Mouse (Mus musculus): Measurements from ENCODE around the gene Ube2v1. TPM values are rescaled to one million over a fixed set of nuclear protein-coding genes. Genes with fewer than 3 reads are reported as not detected.

Gene Ube2v1
- polyA plus RNA-seq, 1 experiment from 2014 or later: 218 TPM

DNA sequence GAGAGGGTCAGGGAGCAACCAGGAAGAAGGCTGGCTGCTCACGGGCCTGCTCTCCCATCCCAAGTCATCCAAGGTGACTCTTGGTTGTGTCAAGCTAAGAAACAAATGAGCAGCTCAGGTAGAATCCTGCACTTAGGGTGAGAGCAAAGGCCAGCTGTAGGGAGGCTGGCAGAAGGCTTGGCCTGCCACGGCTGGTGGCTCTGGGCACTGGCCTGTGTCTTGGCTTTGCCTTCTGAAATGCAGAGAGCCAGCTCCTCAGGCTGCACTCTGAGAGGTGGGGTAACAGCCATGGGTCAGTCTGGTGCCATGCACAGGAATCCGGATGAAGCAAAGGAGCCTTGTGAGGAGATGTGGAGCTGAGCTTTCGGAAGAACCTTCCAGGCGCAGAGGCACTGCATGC is 36.5 kb upstream of the Ube2v1 start:
- Histone ChIP-seq H3K9ac (ENCODE audit: low read length) (no peak overlapping the region), H3K4me3 (ENCODE audit: low read length) (no peak overlapping the region), H3K4me2 (ENCODE audit: low read depth, low read length) (no peak overlapping the region), H3K9me3 (replicated peaks; ENCODE audit: control insufficient read depth, low read length) (no peaks in the 10 kb centered on the region), H3K27ac (ENCODE audit: low read length) (no peak overlapping the region), H3K36me3 (ENCODE audit: control insufficient read depth, insufficient read depth) (no peaks in the 10 kb centered on the region), H3K27me3 (ENCODE audit: control insufficient read depth, insufficient read depth, low read length) (no peaks in the 10 kb centered on the region; the same call in 1 of the 2 replicates), H3K4me1 (ENCODE audit: control insufficient read depth, insufficient read depth, low read length) (peaks cover 3% of the 10 kb centered on the region; the same call in 1 of the 2 replicates)
- WGBS: 83% methylated on average over 5 of the region's 5 CpGs
- ATAC-seq (replicated peaks; ENCODE audit: extremely low read depth, insufficient read depth, low FRiP score): no peak

DNA sequence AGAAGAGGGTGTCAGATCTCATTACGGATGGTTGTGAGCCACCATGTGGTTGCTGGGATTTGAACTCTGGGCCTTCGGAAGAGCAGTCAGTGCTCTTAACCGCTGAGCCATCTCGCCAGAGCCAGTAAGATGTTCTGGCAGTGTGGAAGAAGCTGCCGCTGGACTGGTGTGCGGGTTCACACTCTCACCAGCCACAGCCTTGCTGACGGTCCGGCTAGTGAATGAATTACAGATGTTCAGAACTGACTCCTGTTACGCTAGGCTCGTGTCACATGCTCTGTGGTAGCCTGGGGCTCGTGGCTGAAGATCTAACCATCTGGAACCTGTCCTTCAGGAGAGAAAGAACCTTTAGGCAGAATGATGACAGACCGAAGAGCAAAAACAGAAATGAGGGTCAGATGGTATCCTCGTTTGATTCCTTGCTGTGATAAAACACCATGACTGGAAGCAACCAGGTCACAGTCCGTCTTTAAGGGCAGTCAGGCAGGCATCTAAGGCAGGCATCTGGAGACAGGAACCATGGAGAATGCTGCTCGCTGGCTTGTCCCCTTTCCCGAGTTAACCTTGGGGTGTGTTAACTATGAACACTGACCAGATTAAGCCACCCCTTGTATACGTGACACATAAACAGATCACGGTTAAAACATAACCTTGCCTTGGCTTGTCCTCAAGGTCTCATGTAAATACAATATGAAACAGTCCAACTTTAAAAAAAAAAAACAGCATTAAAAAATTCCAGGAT is 34.2 kb upstream of the Ube2v1 start:
- 82% methylated on average over 18 of the region's 18 CpGs for WGBS

DNA sequence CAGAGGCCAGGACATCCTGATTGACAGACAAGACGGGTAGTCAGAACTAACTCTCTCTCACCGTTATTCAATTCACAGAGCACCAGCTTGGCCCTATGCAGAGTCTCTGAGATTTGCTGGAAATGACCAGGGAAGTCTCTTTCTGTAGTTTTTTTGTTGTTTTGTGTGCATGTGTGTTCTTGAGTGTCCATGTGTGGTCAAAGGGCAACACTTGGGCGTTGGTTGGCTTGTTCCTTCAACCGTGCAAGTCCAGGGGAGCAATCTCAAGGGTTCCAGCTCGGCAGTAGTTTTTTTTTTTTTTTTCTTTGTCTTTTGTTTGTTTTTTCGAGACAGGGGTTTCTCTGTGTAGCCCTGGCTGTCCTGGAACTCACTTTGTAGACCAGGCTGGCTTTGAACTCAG is 30.8 kb upstream of the Ube2v1 start:
- H3K27me3 ChIP-seq (ENCODE audit: control insufficient read depth, insufficient read depth, low read length): no peaks in the 10 kb centered on the region; the same call in 1 of the 2 replicates
- 50% methylated on average over 6 of the region's 6 CpGs for WGBS
- no peaks in the 10 kb centered on the region for H3K9me3 ChIP-seq (replicated peaks; ENCODE audit: control insufficient read depth, low read length)
- H3K27ac ChIP-seq (ENCODE audit: low read length): no peak overlapping the region
- H3K4me3 ChIP-seq (ENCODE audit: low read length): no peak overlapping the region
- H3K9ac ChIP-seq (ENCODE audit: low read length): no peak overlapping the region
- no peaks in the 10 kb centered on the region for H3K36me3 ChIP-seq (ENCODE audit: control insufficient read depth, insufficient read depth)
- H3K4me2 ChIP-seq (ENCODE audit: low read depth, low read length): no peak overlapping the region
- peaks cover 25% of the 10 kb centered on the region for H3K4me1 ChIP-seq (ENCODE audit: control insufficient read depth, insufficient read depth, low read length)
- no peak for ATAC-seq (replicated peaks; ENCODE audit: extremely low read depth, insufficient read depth, low FRiP score)

More for the DNA sequence above, 34.2 kb upstream of the Ube2v1 start:
- Histone ChIP-seq H3K27me3 (ENCODE audit: control insufficient read depth, insufficient read depth, low read length) (no peaks in the 10 kb centered on the region; the same call in 1 of the 2 replicates), H3K9me3 (replicated peaks; ENCODE audit: control insufficient read depth, low read length) (no peaks in the 10 kb centered on the region), H3K4me2 (ENCODE audit: low read depth, low read length) (no peak overlapping the region), H3K27ac (ENCODE audit: low read length) (no peak overlapping the region), H3K4me1 (ENCODE audit: control insufficient read depth, insufficient read depth, low read length) (peaks cover 4% of the 10 kb centered on the region; the same call in 1 of the 2 replicates), H3K36me3 (ENCODE audit: control insufficient read depth, insufficient read depth) (no peaks in the 10 kb centered on the region), H3K4me3 (ENCODE audit: low read length) (no peak overlapping the region), H3K9ac (ENCODE audit: low read length) (no peak overlapping the region)
- ATAC-seq (replicated peaks; ENCODE audit: extremely low read depth, insufficient read depth, low FRiP score): no peak

DNA sequence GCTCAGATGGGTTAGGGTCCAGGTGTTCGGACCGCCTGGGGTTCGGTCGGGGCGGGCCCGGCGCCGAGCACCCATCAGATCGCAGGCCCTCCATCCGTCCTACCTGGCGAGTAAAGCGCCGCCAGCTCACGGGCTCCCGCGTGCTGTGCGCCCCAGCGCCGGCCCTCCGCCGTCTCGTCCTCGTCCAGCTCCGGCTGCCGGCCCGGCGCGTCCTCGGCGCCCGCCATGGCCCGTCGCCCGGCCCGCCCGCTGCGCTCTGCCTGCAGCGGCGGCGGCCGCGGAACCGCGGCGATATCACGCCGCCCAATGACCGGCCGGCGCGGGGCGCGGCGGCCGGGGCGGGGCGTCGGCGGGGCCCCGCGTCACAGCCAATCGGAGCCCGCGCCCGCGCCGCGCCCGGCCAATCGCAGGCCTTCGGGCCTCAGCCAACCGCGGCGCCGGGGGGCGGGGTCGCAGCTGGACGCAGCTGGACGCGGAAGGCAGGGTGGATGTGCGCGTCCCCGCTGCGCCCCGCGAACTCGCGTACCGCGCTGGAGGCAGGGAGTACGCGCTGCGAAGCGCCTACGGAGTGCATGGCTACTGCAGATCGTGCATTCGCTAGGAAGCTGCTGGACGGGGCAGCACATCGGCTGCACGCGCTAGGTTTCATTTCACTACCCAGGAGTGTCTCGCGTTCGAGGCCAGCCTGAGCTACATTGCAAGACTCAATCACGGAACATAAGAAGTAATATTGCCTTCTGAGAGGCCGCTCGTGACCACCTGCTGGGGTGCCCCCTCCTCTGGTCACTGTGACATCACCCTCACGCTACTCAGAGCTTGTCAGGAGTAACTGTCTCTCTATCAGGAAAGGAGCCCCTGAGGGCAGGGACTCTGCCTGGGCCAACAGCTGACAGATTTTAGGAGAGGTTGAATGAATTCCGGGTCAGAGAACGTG is 29.6 kb upstream of the Ube2v1 start, which contains the start of gene Gm20431:
TSS of gene Gm20431 (minus strand) at position 227 of the 934 bp plus-strand sequence.
- peak within 1 kb of the TSS; percentile 84 for H3K4me3 ChIP-seq (ENCODE audit: low read length)
- H3K9me3 ChIP-seq (replicated peaks; ENCODE audit: control insufficient read depth, low read length): no peaks in the 10 kb centered on the region
- ATAC-seq (replicated peaks; ENCODE audit: extremely low read depth, insufficient read depth, low FRiP score): peak; percentile 96
- under 1% methylated on average over 100 of the region's 110 CpGs for WGBS
- no peaks in the 10 kb centered on the region for H3K36me3 ChIP-seq (ENCODE audit: control insufficient read depth, insufficient read depth)
- H3K4me2 ChIP-seq (ENCODE audit: low read depth, low read length): peak within 1 kb of the TSS; percentile 98
- peak within 1 kb of the TSS; percentile 62 for H3K27ac ChIP-seq (ENCODE audit: low read length)
- H3K9ac ChIP-seq (ENCODE audit: low read length): peak within 1 kb of the TSS; percentile 90
- peaks cover 25% of the 10 kb centered on the region for H3K4me1 ChIP-seq (ENCODE audit: control insufficient read depth, insufficient read depth, low read length)
- no peaks in the 10 kb centered on the region for H3K27me3 ChIP-seq (ENCODE audit: control insufficient read depth, insufficient read depth, low read length)

DNA sequence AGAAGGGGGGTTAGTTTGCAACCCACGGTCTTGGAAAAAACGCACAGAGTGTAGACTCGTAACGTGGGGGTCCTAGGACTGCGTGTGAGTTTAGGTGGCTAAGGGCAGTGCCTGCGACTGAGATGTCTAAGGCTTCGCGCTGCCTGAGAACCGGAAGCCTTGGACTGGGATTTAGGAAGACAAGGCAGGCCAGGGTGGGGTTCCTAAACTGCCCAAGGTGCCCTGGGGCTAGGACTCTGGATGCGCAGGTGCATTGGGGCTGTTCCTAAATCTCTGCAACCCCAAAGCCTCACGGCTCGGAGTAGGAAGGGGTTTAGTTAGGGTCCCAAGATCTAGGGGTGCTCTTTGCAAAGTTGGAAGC is 28.7 kb upstream of the Ube2v1 start:
- Histone ChIP-seq H3K9me3 (replicated peaks; ENCODE audit: control insufficient read depth, low read length) (no peaks in the 10 kb centered on the region), H3K27ac (ENCODE audit: low read length) (peak overlapping the region; percentile 58), H3K4me3 (ENCODE audit: low read length) (peak overlapping the region; percentile 84), H3K27me3 (ENCODE audit: control insufficient read depth, insufficient read depth, low read length) (no peaks in the 10 kb centered on the region), H3K36me3 (ENCODE audit: control insufficient read depth, insufficient read depth) (no peaks in the 10 kb centered on the region), H3K9ac (ENCODE audit: low read length) (peak overlapping the region; percentile 90), H3K4me1 (ENCODE audit: control insufficient read depth, insufficient read depth, low read length) (peaks cover 25% of the 10 kb centered on the region), H3K4me2 (ENCODE audit: low read depth, low read length) (peak overlapping the region; percentile 98)
- 3% methylated on average over 12 of the region's 12 CpGs for WGBS
- no peak for ATAC-seq (replicated peaks; ENCODE audit: extremely low read depth, insufficient read depth, low FRiP score)

DNA sequence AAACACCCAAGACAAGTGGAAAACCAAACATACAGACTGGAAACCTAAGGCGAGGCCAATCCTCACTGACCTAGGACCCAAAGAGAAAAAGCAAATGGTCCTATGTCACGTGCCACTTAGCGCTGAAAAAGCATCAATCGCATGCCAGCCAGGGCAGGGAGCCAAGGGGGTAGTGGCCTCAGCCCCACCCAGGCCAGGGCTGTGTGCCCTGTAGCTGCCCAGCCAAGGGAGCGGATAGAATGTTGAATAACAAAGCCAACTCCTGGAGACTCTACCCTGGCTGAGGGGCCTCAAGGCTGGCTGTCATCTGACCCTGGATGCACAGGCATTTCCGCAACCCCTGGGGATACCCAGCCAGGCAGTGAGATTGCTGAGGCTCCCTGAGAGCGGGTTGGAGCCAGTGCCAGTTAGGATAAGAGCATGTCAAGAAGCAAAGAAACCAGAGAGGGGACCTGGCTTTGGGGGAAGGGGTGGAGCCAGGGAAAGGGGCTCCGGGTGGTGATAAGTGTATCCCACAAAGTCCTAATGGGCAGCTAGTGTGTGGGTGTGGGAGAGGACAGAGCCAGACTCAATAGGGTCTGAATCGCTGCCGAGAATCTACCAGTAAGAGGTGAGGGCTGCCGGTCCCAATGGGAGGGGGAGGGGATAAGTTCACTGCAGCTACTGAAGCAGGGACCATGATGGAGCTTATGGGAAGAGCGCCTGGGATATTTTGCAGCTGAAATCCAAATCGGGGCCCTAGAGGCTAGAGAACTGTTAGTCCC is 28.1 kb upstream of the Ube2v1 start:
- 0 out of 2 replicates have a peak, but pooled peaks have one; percentile 6 for ATAC-seq (replicated peaks; ENCODE audit: extremely low read depth, insufficient read depth, low FRiP score)
- 21% methylated on average over 13 of the region's 13 CpGs for WGBS
- Histone ChIP-seq H3K4me2 (ENCODE audit: low read depth, low read length) (peak overlapping the region; percentile 98), H3K4me1 (ENCODE audit: control insufficient read depth, insufficient read depth, low read length) (peaks cover 25% of the 10 kb centered on the region), H3K27ac (ENCODE audit: low read length) (peak overlapping the region; percentile 58), H3K4me3 (ENCODE audit: low read length) (peak overlapping the region; percentile 84), H3K9ac (ENCODE audit: low read length) (peak overlapping the region; percentile 90), H3K27me3 (ENCODE audit: control insufficient read depth, insufficient read depth, low read length) (no peaks in the 10 kb centered on the region), H3K9me3 (replicated peaks; ENCODE audit: control insufficient read depth, low read length) (no peaks in the 10 kb centered on the region), H3K36me3 (ENCODE audit: control insufficient read depth, insufficient read depth) (no peaks in the 10 kb centered on the region)

DNA sequence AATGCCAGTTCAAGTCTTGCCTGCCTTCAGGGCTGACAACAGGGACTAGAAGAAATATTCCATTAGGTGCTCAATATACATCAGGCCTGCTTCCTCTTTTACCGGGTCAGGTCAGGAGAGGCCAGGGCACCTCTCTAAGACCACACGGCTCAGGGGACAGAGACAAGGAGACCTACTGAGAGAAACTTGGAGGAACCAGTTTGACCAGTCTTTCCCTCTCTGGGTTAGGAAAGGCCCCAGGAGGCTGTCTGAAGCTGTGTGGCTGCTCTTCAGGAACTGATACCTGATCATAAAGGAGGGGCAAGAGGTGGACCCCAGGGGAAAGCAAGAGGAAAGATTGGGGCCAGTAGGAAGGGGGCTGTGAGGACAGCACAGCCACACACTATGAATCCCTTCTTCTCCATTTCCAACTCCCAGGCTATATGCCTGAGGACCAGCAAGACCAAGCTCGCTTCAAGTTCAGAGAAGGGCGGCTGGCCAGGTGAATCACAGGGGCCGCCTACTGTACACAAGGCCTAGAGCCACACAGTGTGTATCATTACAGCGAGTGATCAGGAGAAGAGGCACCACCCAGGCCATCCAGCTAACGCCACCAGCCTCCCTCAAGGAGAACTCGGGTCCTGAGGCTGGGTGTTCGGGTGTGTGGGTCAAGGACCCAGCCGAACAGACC is 27.4 kb upstream of the Ube2v1 start:
- H3K27ac ChIP-seq (ENCODE audit: low read length): 0 out of 2 replicates have a peak overlapping the region, but pooled peaks have one; percentile 0
- no peaks in the 10 kb centered on the region for H3K36me3 ChIP-seq (ENCODE audit: control insufficient read depth, insufficient read depth)
- H3K9ac ChIP-seq (ENCODE audit: low read length): peak overlapping the region; percentile 0; the same call in 1 of the 2 replicates
- ATAC-seq (replicated peaks; ENCODE audit: extremely low read depth, insufficient read depth, low FRiP score): no peak
- H3K4me3 ChIP-seq (ENCODE audit: low read length): no peak overlapping the region
- peaks cover 25% of the 10 kb centered on the region for H3K4me1 ChIP-seq (ENCODE audit: control insufficient read depth, insufficient read depth, low read length)
- H3K9me3 ChIP-seq (replicated peaks; ENCODE audit: control insufficient read depth, low read length): no peaks in the 10 kb centered on the region
- H3K4me2 ChIP-seq (ENCODE audit: low read depth, low read length): peak overlapping the region; percentile 98
- WGBS: 67% methylated on average over 10 of the region's 10 CpGs
- no peaks in the 10 kb centered on the region for H3K27me3 ChIP-seq (ENCODE audit: control insufficient read depth, insufficient read depth, low read length)

DNA sequence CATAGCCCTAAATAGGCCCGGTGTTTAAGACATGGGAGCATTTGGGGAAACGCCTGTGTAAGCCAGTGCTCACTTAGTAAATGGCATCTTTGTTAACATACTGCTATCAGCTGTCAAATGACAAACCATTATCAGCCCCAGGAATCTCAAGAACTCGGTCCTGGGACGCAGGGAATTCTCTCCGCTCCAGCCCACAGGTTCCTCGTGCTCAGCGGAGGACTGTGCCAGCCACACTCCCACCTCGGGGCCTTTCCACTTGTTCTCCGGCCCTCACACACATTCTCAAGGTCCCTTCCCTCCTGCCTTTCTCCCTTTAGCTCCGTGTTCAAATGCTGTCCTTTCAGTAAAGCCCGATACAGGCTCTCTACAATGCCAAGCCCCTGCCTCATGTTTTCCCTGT is 26.8 kb upstream of the Ube2v1 start:
- Histone ChIP-seq H3K9me3 (replicated peaks; ENCODE audit: control insufficient read depth, low read length) (no peaks in the 10 kb centered on the region), H3K36me3 (ENCODE audit: control insufficient read depth, insufficient read depth) (no peaks in the 10 kb centered on the region), H3K27ac (ENCODE audit: low read length) (no peak overlapping the region), H3K4me1 (ENCODE audit: control insufficient read depth, insufficient read depth, low read length) (peaks cover 25% of the 10 kb centered on the region), H3K27me3 (ENCODE audit: control insufficient read depth, insufficient read depth, low read length) (no peaks in the 10 kb centered on the region), H3K4me2 (ENCODE audit: low read depth, low read length) (no peak overlapping the region), H3K9ac (ENCODE audit: low read length) (peak overlapping the region; percentile 0; the same call in 1 of the 2 replicates), H3K4me3 (ENCODE audit: low read length) (no peak overlapping the region)
- no peak for ATAC-seq (replicated peaks; ENCODE audit: extremely low read depth, insufficient read depth, low FRiP score)
- WGBS: 39% methylated on average over 11 of the region's 11 CpGs

All from heart, embryonic 16.5 days (tissue).